Mouse (Mus musculus): ENCODE data around the gene Mnd1. TPM values are rescaled to one million over a fixed set of nuclear protein-coding genes. Genes with fewer than 3 reads are reported as not detected.

Mnd1 gene
- polyA plus RNA-seq, 1 experiment from 2014 or later = 17.4 TPM

DNA sequence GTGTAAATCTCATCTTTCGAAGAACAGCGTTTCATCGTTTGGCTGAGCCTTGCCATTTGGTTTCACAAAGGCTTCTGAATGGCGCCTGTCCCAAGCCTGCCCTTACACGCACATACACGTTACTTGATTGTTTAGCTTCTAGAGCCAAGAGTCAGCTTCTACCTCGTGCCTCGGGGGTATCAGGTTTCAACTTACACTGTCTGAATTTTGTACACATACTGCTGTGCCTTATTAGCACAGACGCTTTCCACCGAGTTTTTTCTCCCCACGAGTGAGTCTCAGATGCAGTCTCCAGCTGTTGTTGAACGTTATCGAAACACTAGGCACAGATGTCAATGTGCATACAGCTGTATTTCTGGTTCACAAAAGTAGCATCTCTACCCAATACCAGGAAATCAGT is 96.3 kb downstream of the Mnd1 start:
- Histone ChIP-seq H3K4me1 (peaks cover 23% of the 10 kb centered on the region), H3K36me3 (no peaks in the 10 kb centered on the region), H3K27me3 (ENCODE audit: low read depth, poor library complexity, severe bottlenecking) (no peaks in the 10 kb centered on the region), H3K27ac (peak overlapping the region; percentile 47), H3K9me3 (replicated peaks) (no peaks in the 10 kb centered on the region), H3K4me3 (no peak overlapping the region)
- WGBS = 42% methylated on average over 13 of the region's 13 CpGs
- DNase-seq (ENCODE audit: low spot score) = peak; percentile 61

DNA sequence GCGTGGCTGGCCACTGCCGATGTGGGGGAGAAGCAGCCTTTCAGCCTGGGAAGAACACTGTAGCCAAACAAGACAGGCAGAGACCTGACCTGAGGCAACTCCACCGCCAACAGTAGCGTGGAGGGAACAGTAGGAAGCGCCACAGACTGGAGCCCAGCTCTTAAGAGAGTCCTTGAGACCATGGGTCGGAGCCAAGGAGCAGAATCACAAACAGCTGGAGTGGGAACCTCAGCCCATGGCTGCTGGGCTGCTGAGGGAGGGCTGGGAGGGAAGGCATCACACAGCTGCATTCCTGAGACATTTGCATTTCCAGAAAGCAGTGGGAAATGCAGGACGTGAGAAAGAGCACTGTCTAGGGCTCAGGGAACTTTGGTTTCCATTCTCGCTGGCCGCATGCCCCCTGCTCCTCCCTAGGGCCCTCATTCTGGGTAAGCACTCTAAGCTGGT is 106.8 kb downstream of the Mnd1 start:
- Histone ChIP-seq H3K27ac (peak overlapping the region; percentile 59; the same call in 1 of the 2 replicates), H3K9me3 (replicated peaks) (no peaks in the 10 kb centered on the region), H3K36me3 (no peaks in the 10 kb centered on the region), H3K4me3 (no peak overlapping the region), H3K27me3 (ENCODE audit: low read depth, poor library complexity, severe bottlenecking) (no peaks in the 10 kb centered on the region), H3K4me1 (peaks cover 8% of the 10 kb centered on the region)
- no peak for DNase-seq (ENCODE audit: low spot score)
- 26% methylated on average over 9 of the region's 9 CpGs for WGBS

- Histone ChIP-seq H3K4me3 (no peak overlapping the region), H3K9me3 (replicated peaks) (no peaks in the 10 kb centered on the region), H3K36me3 (no peaks in the 10 kb centered on the region), H3K4me1 (peaks cover 8% of the 10 kb centered on the region), H3K27me3 (ENCODE audit: low read depth, poor library complexity, severe bottlenecking) (no peaks in the 10 kb centered on the region), H3K27ac (no peak overlapping the region)
- WGBS = 90% methylated on average over 8 of the region's 8 CpGs
- no peak for DNase-seq (ENCODE audit: low spot score)
These were observed 109.4 kb downstream of the Mnd1 start for GRCm38 (mm10) chr3:84046206-84046605.

DNA sequence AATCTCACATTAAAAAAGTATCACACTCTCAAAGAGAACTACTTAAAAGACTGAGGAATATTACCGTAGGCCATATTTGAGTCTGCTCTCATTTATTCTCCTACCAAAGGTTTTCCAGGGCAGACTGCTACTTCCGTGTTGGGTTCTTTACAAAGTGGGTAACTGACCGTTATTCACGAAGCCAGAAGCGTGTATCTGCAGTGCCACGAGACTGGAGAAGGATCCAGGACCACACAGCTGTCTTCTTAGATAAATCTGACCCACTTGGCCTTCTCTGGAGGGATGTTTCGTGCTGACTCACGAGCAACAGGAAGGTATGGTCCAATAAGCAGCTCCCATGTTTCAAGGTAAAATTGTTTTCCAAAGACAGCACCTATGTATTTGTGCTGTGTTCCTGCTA is 113.8 kb downstream of the Mnd1 start:
- Histone ChIP-seq H3K36me3 (peaks cover 11% of the 10 kb centered on the region), H3K27ac (no peak overlapping the region), H3K4me1 (peaks cover 28% of the 10 kb centered on the region), H3K4me3 (no peak overlapping the region), H3K9me3 (replicated peaks) (no peaks in the 10 kb centered on the region), H3K27me3 (ENCODE audit: low read depth, poor library complexity, severe bottlenecking) (no peaks in the 10 kb centered on the region)
- WGBS = 90% methylated on average over 8 of the region's 8 CpGs
- DNase-seq (ENCODE audit: low spot score) = no peak

GRCm38 (mm10) chr3:84040476-84041082 is 115.0 kb downstream of the Mnd1 start:
- 7% methylated on average over 23 of the region's 23 CpGs for WGBS
- Histone ChIP-seq H3K9me3 (replicated peaks) (no peaks in the 10 kb centered on the region), H3K27me3 (ENCODE audit: low read depth, poor library complexity, severe bottlenecking) (no peaks in the 10 kb centered on the region), H3K4me1 (peaks cover 28% of the 10 kb centered on the region), H3K4me3 (peak overlapping the region; percentile 82), H3K36me3 (peaks cover 19% of the 10 kb centered on the region), H3K27ac (peak overlapping the region; percentile 99)
- peak; percentile 79 for DNase-seq (ENCODE audit: low spot score)

DNA sequence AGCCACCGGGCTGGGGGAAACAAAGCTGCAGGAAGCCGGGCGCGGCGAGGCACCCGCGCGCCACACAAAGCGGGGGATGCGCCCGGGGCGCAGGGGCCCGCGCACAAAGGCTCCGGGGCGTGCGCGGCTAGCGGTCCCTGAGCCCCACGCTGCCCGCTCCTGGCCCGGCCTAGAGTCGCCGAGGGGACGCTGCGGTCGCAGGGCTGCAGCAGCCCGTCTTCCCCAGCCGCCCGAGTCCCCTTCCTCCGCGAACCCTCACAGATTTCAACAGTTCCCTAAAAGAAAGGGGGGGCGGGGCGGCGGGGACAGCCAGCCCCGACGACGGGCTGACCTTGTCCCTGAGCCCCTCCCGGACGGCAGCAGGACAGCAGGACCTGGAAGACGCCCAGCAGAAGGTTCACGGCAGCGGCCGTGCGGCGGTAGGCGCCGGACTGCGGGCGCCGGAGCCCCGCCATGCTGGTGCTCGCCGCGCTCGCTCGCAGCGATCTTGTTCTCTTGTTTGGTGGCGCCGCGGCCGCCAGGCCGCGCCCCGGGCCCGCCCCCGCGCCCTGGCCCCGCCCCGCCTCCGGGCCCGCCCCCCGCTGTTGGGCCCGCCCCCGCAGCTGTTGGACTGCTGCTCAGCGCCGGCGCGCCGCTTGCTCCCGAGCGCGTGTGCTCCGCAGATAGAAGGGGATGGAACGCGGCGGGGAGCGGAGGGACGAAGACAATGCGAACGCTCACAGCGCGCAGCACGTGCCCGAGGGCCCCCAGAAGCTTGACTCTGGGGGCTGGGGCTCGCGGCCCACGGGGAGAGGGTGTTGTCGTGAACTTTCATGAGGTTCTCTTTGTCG is 115.7 kb downstream of the Mnd1 start, which contains the start of gene Tmem131l:
Gene Tmem131l (minus strand): TSS at position 530 of the 830 bp plus-strand sequence.
- Histone ChIP-seq H3K4me3 (peak within 1 kb of the TSS; percentile 82), H3K36me3 (peaks cover 27% of the 10 kb centered on the region), H3K9me3 (replicated peaks) (no peaks in the 10 kb centered on the region), H3K4me1 (peaks cover 31% of the 10 kb centered on the region), H3K27me3 (ENCODE audit: low read depth, poor library complexity, severe bottlenecking) (no peaks in the 10 kb centered on the region), H3K27ac (peak within 1 kb of the TSS; percentile 99)
- peak; percentile 93 for DNase-seq (ENCODE audit: low spot score)
- under 1% methylated on average over 81 of the region's 100 CpGs for WGBS

DNA sequence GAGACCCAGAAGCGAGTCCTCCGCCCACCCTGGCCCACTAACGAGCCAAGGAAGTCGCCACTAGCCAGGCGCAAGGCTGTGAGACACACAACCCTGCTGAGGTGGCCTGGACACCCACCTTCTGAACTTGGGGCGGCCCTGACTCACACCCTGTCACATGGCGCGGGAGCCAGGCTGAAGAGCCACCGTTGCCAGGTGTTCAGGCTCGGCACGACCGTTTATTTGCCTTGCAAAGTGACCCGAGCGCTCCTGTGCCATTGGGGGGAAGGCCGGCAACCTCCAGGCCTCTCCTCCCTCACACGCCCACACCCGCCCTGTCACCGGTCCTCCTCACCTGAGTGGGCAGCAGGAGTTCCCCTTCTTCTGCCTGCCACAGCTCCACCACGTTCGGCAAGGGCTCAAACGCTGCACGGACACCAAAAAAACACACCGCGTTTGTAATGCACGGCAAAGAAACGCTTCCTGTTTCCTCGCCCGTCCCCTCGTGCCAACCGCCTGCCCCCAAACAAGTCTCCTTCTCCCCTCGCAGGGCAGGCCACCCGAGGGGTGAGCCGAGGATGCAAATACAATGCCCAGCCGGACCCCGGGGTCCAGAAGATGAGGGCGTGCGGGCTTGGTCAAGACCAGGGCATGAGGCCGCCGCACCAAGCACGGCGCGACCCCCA is 116.5 kb downstream of the Mnd1 start:
- DNase-seq (ENCODE audit: low spot score) = peak; percentile 76
- under 1% methylated on average over 42 of the region's 42 CpGs for WGBS

DNA sequence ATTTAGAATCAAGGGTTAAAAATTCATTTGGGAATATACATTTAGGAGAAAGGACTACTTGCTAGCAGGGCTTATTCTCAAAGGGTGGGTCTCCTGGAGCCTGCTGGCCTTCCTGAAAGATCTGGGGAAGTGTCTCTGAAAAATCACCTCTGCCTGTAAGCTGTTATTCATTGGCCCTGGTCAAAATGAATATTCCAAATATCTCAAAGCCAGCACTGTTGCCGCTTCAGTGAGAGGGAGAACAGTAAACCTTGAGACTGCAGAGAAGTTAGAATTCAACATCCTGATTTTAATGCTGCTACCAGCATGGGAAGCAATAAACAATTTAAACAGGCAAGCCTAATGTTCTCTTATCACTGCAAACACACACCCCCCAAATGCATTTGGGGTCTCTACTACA is 117.5 kb downstream of the Mnd1 start:
- WGBS = 59% methylated on average over 1 of the region's 1 CpGs
- no peak for DNase-seq (ENCODE audit: low spot score)
- peaks cover 42% of the 10 kb centered on the region for H3K4me1 ChIP-seq

More for the DNA sequence above, 116.5 kb downstream of the Mnd1 start:
- H3K27me3 ChIP-seq (ENCODE audit: low read depth, poor library complexity, severe bottlenecking) = no peaks in the 10 kb centered on the region
- H3K4me3 ChIP-seq = peak overlapping the region; percentile 82
- H3K4me1 ChIP-seq = peaks cover 32% of the 10 kb centered on the region
- H3K27ac ChIP-seq = peak overlapping the region; percentile 99
- H3K36me3 ChIP-seq = peaks cover 31% of the 10 kb centered on the region
- H3K9me3 ChIP-seq (replicated peaks) = no peaks in the 10 kb centered on the region

More for the DNA sequence above, 117.5 kb downstream of the Mnd1 start:
- H3K9me3 ChIP-seq (replicated peaks) = no peaks in the 10 kb centered on the region
- no peak overlapping the region for H3K27ac ChIP-seq
- peaks cover 39% of the 10 kb centered on the region for H3K36me3 ChIP-seq
- H3K27me3 ChIP-seq (ENCODE audit: low read depth, poor library complexity, severe bottlenecking) = no peaks in the 10 kb centered on the region
- H3K4me3 ChIP-seq = peak overlapping the region; percentile 82

Other genes with a start within 250 kb of the Mnd1 start
- gene Tmem131l, start 115.6 kb downstream of the Mnd1 start, polyA plus RNA-seq (2016; fragmentation: Nextera tagmentation; extraction: Ambion mirVana) = 79.5 and 84.5 TPM in 2 replicates
- gene Gm6525, start 18.3 kb upstream of the Mnd1 start, polyA plus RNA-seq (2016; fragmentation: Nextera tagmentation; extraction: Ambion mirVana) = 0.58 and 0.60 TPM in 2 replicates
- 11.3 and 13.5 TPM in 2 replicates for gene Trim2, start 151.1 kb upstream of the Mnd1 start, polyA plus RNA-seq (2016; fragmentation: Nextera tagmentation; extraction: Ambion mirVana)